8 mouse cellular contexts compared by ENCODE assay signal in the genomic region with DNA sequence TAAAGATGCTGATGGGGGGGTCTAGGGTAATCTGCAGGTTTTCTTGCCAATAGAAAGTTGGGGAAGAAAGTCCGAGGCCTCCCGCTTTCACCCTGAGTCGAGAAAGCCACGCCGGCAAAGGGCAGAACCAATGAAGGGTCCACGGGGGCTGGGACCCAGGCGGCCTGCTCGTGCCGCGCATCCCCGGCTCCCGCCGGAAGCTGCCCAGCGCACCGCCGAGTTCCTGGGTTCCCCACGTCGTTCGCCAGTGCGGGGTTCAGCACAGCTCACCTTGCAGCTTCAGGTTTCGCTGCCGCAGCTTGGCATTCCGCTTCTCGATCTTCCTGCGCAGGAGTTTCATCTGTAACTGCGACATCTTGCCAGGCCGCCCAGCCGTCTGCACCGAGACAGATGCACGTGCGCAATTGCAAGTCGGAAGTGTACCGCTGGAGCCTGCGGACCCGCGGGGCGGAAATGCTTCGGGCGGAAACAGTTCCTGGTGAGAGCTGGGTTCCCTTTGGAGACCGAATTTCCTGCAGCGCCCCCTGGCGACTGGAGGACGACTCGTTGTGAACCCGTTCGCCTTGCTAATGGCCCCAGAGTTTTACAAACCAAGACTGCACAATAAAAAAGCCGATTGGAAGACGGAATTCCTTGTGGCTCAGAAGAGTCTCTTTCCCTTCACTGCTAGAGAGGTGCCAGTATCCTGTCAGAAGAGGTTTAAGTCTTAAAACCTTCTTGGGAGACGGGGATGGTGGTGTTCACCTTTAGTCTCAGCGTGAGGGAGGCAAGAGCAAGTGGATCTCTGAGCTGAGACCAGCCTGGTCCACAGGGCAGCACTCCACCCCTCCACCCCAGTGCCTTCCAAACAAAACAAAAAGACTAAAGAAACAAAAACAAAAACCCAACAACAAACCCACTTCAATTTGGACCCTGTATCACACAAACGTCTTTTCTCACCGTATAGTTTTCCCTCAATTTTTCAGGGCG. TPM values are rescaled to one million over a fixed set of nuclear protein-coding genes. Genes with fewer than 3 reads are reported as not detected.
A peak's percentile ranks its signal among the peaks of the same experiment; 100 is the strongest.
DNase-seq lines count a peak whose midpoint lies in the region; ATAC-seq lines count a peak whose summit lies in the region.

A gene (minus strand): TSS at position 469 of the 969 bp plus-strand sequence.

- peak; percentile 98 for ATAC-seq in hindbrain, embryonic 12.5 days (ENCODE audit: low FRiP score)

- peaks cover 24% of the 10 kb centered on the region for H3K36me3 ChIP-seq in hindbrain, embryonic 12.5 days

- H3K9me3 ChIP-seq in hindbrain, embryonic 12.5 days (replicated peaks), result no peaks in the 10 kb centered on the region

- DNase-seq in NIH3T3 (ENCODE audit: low read depth), result peak; percentile 99
- peak; percentile 99 for DNase-seq in cerebellum, postnatal 10 days
- DNase-seq in frontal cortex, postnatal 10 days (ENCODE audit: low spot score in 2 of 2), result peak; percentile 88 to 95
- DNase-seq in layer of hippocampus, postnatal 14 days (ENCODE audit: low spot score in 2 of 2), result peak; percentile 97 to 98
- DNase-seq in lung, postnatal 14 days, result peak; percentile 99
- DNase-seq in retina, adult 2 months (ENCODE audit: low read depth, low spot score), result peak; percentile 95
- DNase-seq in thymus, postnatal 36 days, result peak; percentile 92 to 96

- peak within 1 kb of the TSS; percentile 78 for H3K9ac ChIP-seq in hindbrain, embryonic 12.5 days

- WGBS in hindbrain, embryonic 12.5 days, result 7% methylated on average over 53 of the region's 53 CpGs

- peaks cover 5% of the 10 kb centered on the region for H3K4me1 ChIP-seq in hindbrain, embryonic 12.5 days

- peak within 1 kb of the TSS; percentile 64; the same call in 1 of the 2 replicates for H3K27ac ChIP-seq in hindbrain, embryonic 12.5 days

- H3K4me3 ChIP-seq in hindbrain, embryonic 12.5 days, result peak within 1 kb of the TSS; percentile 85

- peak within 1 kb of the TSS; percentile 85 for H3K4me2 ChIP-seq in hindbrain, embryonic 12.5 days (replicated peaks)

- H3K27me3 ChIP-seq in hindbrain, embryonic 12.5 days, result no peaks in the 10 kb centered on the region

RNA-seq across cellular contexts. Expression of the gene that starts here (rescaled TPM):
- 57.4 and 59.6 TPM in 2 replicates for polyA plus RNA-seq in hindbrain, embryonic 12.5 days (2016; fragmentation: Nextera tagmentation; extraction: Ambion mirVana)
- total RNA-seq in layer of hippocampus, postnatal 14 days (2021), result 10 to 100 TPM; 21.5 to 24.8 TPM

Comparison
In these comparisons a context has a peak if more than half of its experiments do, and no peak if none do; other contexts are left out.
1. Peak in every context shown above with its lines: DNase-seq, ATAC-seq, H3K4me3 ChIP-seq and H3K27ac ChIP-seq.